Mouse (Mus musculus) MEL-GATA-1-ER (cell line): Measurements from ENCODE around the gene Ints1.
"Not testable (repeated sequence)": the region's sequence is repeated elsewhere in the genome, so short reads cannot be mapped to it uniquely, and the experiment has no call there.

Experiments
- DNase-seq: peaks from one replicate; pipeline ENCODE4 v3.0.0-alpha.2; 2012; ENCODE audit warnings: low read depth; ENCODE audit errors: extremely low read depth

The Ints1 gene

GRCm38 (mm10) chr5:139756586-139756985, 18.9 kb downstream of the Ints1 start:
- DNase-seq: no peak

GRCm38 (mm10) chr5:139756135-139756534, 19.3 kb downstream of the Ints1 start:
- DNase-seq: no peak

DNA sequence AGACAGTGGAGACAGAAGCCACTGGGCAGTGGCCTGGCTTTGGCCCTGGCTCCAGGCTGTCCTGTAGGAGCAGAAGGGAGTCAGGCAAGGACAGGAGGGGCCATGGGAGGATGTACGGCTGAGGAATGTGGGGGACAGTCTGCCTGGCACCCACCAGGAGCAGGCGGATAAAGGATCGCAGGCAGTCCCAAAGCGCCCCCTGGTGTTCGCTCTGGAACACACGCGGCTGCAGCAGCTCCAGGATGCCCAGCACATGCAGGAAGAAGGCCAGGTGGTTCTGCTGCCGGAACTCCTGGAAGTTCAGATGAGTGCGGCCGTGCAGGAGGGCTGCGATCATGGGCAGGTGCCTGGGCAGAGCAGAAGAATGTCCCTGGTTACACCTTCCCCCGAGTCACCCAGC, 20.7 kb downstream of the Ints1 start:
- no peak for DNase-seq

DNA sequence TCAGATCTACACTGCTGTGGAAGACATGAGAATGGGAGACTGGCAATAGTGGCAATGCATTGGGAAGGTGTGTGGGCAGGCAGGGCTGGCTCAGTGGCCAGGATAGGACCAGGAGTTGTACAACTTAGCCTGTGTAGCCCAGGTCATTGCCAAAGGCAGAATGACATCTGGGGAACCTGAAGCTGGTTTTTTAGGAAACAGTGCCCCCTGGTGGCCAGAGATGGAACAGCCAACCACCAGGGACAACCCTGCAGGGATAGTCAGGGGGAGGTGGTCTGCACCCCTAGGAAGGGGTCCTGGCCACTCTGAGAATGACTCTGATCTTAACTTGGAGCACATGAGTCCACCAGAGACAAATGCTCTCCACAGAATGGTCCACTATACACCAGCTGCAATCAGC, 24.9 kb downstream of the Ints1 start:
- DNase-seq: no peak

GRCm38 (mm10) chr5:139749413-139750125, 25.9 kb downstream of the Ints1 start:
- no peak for DNase-seq

GRCm38 (mm10) chr5:139745771-139746170, 29.7 kb downstream of the Ints1 start:
- DNase-seq: no peak

- not testable (repeated sequence) for DNase-seq
Measured at GRCm38 (mm10) chr5:139742640-139743039, 32.8 kb downstream of the Ints1 start.

GRCm38 (mm10) chr5:139738592-139739315, 36.7 kb downstream of the Ints1 start:
- DNase-seq: peak; percentile 89

DNA sequence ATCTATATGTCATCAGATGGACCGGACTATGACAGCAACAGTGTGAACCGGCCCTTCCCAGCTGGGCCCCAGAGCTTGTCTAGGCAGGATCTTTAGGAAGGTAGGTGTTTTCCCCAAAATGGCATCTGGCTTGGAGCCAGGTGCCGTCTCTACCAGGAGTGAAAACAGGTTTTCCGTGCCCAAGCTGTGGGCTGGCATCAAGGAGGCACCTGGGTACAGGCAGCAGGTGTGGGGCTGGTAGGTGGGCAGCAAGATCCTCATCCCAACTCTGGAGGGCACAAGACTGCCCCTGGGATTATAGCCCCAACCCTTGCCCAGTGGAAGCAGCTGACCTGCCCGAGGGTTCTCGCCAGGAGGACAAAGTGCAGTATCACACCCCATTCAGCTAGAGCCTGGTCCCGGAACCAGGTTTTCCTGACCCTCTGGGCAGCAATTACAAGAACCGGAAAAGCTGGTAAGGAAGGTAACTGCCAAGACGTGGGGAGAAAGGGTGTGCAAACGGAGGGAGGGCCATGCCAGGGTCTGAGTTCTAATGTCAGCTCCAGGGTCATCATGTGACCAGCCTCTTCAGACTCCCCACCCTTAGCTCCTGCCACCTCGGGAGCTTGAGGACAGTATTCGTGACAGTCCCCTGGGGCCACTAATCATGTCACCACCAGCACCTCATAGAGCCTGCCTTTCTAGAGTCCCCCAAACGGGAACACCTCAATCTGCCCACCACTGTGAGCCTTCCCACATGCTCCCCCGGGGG, 37.5 kb downstream of the Ints1 start:
- no peak for DNase-seq

GRCm38 (mm10) chr5:139736504-139736940, 39.0 kb downstream of the Ints1 start:
- no peak for DNase-seq

DNA sequence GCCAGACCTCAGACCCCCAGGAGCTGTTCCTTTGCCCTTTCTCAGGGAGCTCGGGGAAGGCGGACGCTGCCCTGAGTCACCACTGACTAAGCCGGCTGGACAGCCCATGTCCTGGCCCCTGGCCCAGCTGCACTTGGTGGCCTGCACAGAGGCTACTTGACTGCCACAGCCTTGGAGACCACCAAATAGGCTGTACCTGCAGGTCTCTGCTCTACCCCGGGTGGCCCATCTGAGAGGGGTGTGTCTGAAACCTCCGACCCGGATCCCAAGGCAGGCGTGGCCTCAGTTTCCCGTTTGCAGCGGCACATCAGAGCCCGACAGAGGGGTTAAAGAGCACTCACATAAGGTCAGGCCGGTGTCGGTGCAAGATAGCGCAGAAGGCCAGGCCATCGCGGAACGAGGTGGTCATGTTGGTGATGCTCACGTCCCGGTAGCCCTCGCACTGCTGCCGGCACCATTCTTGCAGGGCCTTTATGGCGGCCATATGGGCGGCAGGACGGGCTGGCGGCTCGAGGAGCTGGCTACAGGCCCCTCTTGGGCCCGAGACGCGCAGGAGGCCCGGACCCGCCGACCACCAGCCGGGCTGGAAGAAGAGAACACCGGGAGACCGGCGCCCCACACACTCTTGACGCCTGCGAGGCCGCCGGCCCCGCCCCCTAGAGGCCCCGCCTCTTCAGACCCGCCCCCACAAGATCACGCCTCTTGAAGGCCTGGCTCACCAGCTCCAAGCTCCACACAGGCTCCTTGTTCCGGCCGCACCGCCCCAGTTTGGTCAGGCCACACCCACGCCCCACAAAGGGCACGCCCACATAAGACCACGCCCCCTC, 39.6 kb downstream of the Ints1 start, which contains the start of gene Micall2:
TSS of gene Micall2 (minus strand) at position 660 of the 827 bp plus-strand sequence.
- peak; percentile 92 for DNase-seq

DNA sequence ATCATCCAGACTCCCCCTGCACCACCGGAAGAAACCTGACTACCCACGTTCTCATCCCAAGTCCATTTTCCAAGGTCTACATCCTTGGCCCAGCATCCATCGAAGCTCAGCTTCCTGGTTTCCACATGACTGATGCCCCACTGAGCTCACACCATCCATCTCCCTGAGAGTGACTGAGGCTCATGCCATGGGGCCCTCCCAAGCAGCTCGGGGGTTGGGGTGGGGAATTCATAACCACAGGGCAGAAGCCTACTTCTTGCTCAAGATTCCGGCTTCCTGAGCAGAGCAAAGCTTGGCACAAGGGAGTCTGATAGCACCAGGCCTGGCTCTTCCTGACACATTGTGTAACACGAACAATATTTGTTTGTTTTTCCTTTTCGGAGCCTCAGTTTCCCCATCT, 40.7 kb downstream of the Ints1 start:
- DNase-seq: no peak

GRCm38 (mm10) chr5:139734016-139734415, 41.5 kb downstream of the Ints1 start:
- peak; percentile 100 for DNase-seq

GRCm38 (mm10) chr5:139732634-139733107, 42.8 kb downstream of the Ints1 start:
- DNase-seq: no peak

DNA sequence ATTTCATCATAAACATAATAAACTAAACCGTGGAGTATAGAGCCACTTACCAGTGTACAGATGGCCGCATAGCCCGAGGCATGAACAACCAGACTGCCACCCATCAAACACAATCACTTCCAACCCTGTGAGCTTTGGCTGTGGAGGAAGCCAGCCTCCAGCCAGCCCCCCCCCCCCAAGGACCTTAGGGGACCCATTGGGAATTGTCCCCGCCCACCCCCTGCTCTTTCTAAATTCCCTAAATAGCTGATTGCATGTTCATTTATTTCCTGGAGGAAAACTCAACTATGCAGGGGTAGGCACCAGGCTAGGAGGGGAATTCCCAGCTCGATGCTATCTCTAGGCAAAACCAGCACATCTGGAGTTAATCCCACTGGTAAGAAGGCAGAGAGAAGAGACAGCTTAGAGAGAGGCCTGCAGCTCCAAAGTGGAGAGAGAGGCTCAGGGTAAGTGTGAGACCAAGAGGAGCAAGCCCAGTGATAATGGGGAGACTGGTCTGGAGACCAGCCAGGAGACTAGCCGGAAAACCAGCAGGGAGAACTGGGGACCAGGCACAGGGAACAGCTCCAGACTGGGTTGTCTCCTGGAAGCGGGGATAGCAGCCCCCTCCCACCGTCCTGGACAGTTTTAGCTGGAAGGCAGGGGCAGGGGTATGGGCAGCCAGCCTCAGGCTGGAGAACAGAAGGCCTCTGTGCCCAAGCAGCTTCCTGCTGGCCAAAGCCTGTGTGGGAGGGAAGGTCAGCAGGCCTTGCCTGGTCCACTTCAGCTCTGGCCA, 44.6 kb downstream of the Ints1 start:
- no peak for DNase-seq

GRCm38 (mm10) chr5:139727261-139727660, 48.2 kb downstream of the Ints1 start:
- DNase-seq: no peak

- DNase-seq: no peak
Measured at GRCm38 (mm10) chr5:139726186-139726585, 49.3 kb downstream of the Ints1 start.

- DNase-seq: no peak
Measured at GRCm38 (mm10) chr5:139724336-139725116, 50.9 kb downstream of the Ints1 start.

DNA sequence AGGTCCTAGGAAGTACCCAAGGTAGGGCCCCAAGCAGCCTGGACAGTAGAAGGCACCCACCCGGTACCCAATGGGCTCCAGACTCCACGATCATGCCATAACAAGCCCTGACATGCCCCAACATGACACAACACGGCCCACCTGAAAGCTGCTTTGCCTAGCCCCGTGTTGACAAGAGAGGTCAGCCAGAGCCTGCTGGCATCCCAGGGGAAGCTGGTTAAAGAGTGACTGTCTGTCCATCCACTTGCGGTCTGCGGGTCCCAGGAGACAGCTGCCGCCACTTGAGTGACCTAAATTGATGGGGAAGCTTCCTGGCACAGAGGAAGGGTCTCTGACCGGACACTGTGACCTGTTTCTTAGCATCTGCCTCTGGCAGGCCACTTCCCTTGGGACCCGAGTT, 52.4 kb downstream of the Ints1 start:
- no peak for DNase-seq
